Mouse (Mus musculus) heart, embryonic 15.5 days (tissue): ENCODE data around the gene Cavin4. TPM values are rescaled to one million over a fixed set of nuclear protein-coding genes. Genes with fewer than 3 reads are reported as not detected.

Experiments used
- ATAC-seq: fragments of 200-750 bp; cut with Nextera tagmentation; replicated peaks from 2 replicates; pipeline ENCODE4 v1.8.0; 2017; ENCODE audit warnings: low read depth, moderate TSS enrichment; ENCODE audit not compliant: insufficient number of reproducible peaks, insufficient read depth, low FRiP score
- H3K27ac ChIP-seq: fragments of 300-500 bp; sonication (generic); 2 replicates; pipeline ENCODE4 v1.5.1; 2015; ENCODE audit warnings: mild to moderate bottlenecking, inconsistent platforms
- H3K27me3 ChIP-seq: fragments of 300-500 bp; sonication (generic); 2 replicates; pipeline ENCODE4 v1.6.1; 2015; ENCODE audit warnings: inconsistent platforms
- H3K36me3 ChIP-seq: fragments of 300-500 bp; sonication (generic); 2 replicates; pipeline ENCODE4 v1.6.1; 2015; ENCODE audit warnings: mild to moderate bottlenecking, inconsistent platforms
- H3K4me1 ChIP-seq: fragments of 300-500 bp; sonication (generic); replicated peaks from 2 replicates; pipeline ENCODE4 v1.6.1; 2015; ENCODE audit warnings: inconsistent platforms
- H3K4me2 ChIP-seq: fragments of 300-500 bp; sonication (generic); 2 replicates; pipeline ENCODE4 v1.6.1; 2015; ENCODE audit warnings: inconsistent platforms, mild to moderate bottlenecking, moderate library complexity
- H3K4me3 ChIP-seq: fragments of 300-500 bp; sonication (generic); 2 replicates; pipeline ENCODE4 v1.5.1; 2015; ENCODE audit warnings: mild to moderate bottlenecking, inconsistent platforms
- H3K9ac ChIP-seq: fragments of 300-500 bp; sonication (generic); 2 replicates; pipeline ENCODE4 v1.6.1; 2015; ENCODE audit warnings: mild to moderate bottlenecking, inconsistent platforms
- H3K9me3 ChIP-seq: fragments of 300-500 bp; sonication (generic); replicated peaks from 2 replicates; pipeline ENCODE4 v1.6.1; 2016; ENCODE audit warnings: inconsistent platforms
- WGBS: fragments of 180-500 bp; shearing (Covaris S2); methylation state at CpG from one replicate; pipeline ENCODE4 v1.1.7; 2015; ENCODE audit warnings: mixed read lengths; 5-methylcytosine and 5-hydroxymethylcytosine counted together
- polyA plus RNA-seq: library from polyadenylated mRNA; unstranded; fragments of >200 nt; fragmentation: Nextera tagmentation; extraction: Ambion mirVana; gene quantifications from 2 replicates; pipeline ENCODE4 v1.2.1, GENCODE M21; 2015

Cavin4 gene
- polyA plus RNA-seq, 1 experiment from 2014 or later: 17.3 TPM

GRCm38 (mm10) chr4:48638132-48638531 lies 25.2 kb upstream of the Cavin4 start:
- no peak overlapping the region for H3K9ac ChIP-seq
- H3K4me3 ChIP-seq: no peak overlapping the region
- H3K36me3 ChIP-seq: no peaks in the 10 kb centered on the region
- no peak for ATAC-seq
- H3K27ac ChIP-seq: no peak overlapping the region
- H3K4me1 ChIP-seq: peaks cover 13% of the 10 kb centered on the region
- H3K4me2 ChIP-seq: no peak overlapping the region
- H3K27me3 ChIP-seq: no peaks in the 10 kb centered on the region
- WGBS: 64% methylated on average over 10 of the region's 10 CpGs
- no peaks in the 10 kb centered on the region for H3K9me3 ChIP-seq

- Histone ChIP-seq H3K27me3 (no peaks in the 10 kb centered on the region), H3K4me2 (no peak overlapping the region), H3K36me3 (no peaks in the 10 kb centered on the region), H3K27ac (no peak overlapping the region), H3K4me3 (no peak overlapping the region), H3K4me1 (peaks cover 13% of the 10 kb centered on the region), H3K9me3 (no peaks in the 10 kb centered on the region), H3K9ac (no peak overlapping the region)
- WGBS: 91% methylated on average over 17 of the region's 17 CpGs
- ATAC-seq: no peak
Observed at GRCm38 (mm10) chr4:48639503-48639902, 23.8 kb upstream of the Cavin4 start.

DNA sequence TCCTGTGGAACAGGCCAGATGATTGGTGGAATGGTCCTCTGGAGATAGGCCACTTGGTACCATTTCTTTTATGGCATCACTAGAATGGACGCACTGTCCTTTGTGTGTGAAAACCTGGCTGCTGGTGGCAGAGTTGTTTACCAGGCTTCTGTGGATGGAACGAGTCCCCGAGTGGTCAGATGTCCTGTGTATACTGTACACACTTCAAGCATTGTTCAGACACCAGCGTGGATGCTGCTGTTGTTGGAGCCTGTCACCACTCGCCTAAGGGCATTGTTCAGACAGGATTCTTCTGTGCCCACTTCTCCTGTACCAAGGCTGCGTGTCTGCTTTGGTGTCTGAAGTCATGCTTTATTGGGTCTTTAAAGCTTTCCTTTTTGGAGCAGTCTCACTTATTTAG lies 19.5 kb upstream of the Cavin4 start:
- 80% methylated on average over 6 of the region's 6 CpGs for WGBS

DNA sequence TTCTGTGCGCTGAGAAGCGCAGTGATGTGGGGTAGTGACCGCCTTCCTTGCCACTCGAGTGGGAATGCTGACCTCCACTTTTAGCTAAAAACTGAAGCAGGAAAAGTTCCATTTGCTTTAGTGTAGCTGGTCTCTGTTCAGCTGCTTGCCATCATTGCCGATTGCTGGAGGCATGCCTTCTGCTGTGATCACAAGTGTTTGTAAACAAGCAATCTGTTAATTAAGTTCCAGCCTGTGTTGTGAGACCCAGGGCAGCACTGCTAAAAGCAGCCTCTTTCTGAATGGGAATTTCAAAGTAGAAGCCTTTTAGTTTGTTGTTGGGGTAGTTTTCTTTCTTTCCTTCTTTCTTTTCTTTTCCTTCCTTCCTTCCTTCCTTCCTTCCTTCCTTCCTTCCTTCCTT lies 17.2 kb upstream of the Cavin4 start:
- no peaks in the 10 kb centered on the region for H3K9me3 ChIP-seq
- no peak overlapping the region for H3K9ac ChIP-seq
- H3K36me3 ChIP-seq: peaks cover 14% of the 10 kb centered on the region; the same call in 1 of the 2 replicates
- no peaks in the 10 kb centered on the region for H3K4me1 ChIP-seq
- no peaks in the 10 kb centered on the region for H3K27me3 ChIP-seq
- WGBS: 91% methylated on average over 5 of the region's 5 CpGs
- no peak for ATAC-seq
- H3K27ac ChIP-seq: no peak overlapping the region
- no peak overlapping the region for H3K4me2 ChIP-seq
- H3K4me3 ChIP-seq: no peak overlapping the region

More for the DNA sequence above, 19.5 kb upstream of the Cavin4 start:
- Histone ChIP-seq H3K9ac (no peak overlapping the region), H3K27ac (no peak overlapping the region), H3K9me3 (no peaks in the 10 kb centered on the region), H3K36me3 (peaks cover 6% of the 10 kb centered on the region; the same call in 1 of the 2 replicates), H3K4me1 (peaks cover 1% of the 10 kb centered on the region; the same call in 1 of the 2 replicates), H3K4me3 (no peak overlapping the region), H3K4me2 (no peak overlapping the region), H3K27me3 (no peaks in the 10 kb centered on the region)
- no peak for ATAC-seq

DNA sequence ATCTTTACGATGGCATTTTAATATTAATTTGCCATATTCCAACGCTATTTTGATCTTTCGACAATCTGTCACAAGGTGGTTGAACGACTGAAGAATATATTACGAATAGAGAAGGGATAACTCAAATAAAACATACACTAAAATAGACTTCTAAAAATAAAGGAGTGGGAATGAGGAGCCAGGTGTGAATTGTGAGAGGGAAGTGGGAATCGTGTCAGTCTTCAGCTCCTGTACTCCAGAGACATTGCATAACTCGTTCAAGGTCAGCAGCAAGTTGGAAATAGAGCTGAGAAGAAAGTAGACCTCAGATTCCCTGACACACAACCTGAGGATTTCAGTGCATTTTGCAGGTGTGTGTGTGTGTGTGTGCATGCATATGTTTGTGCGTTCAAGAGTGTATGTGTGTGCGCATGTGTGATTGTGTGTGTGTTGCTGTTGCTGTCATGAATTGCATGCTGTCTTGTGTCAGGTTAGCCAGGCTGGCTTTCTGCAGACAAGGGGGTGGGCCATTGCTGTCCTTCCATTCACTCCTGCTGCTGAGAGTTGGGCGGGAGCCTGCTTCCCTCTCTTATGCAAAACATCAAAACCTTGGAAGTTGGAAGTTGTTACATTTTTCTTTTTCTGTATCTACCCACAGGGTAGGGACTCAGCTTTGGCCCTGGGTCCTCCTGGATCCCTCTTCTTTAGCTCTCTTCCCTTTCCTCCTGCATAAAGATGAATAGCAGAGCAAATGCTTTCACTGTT lies 12.5 kb upstream of the Cavin4 start:
- peaks cover 23% of the 10 kb centered on the region; the same call in 1 of the 2 replicates for H3K36me3 ChIP-seq

DNA sequence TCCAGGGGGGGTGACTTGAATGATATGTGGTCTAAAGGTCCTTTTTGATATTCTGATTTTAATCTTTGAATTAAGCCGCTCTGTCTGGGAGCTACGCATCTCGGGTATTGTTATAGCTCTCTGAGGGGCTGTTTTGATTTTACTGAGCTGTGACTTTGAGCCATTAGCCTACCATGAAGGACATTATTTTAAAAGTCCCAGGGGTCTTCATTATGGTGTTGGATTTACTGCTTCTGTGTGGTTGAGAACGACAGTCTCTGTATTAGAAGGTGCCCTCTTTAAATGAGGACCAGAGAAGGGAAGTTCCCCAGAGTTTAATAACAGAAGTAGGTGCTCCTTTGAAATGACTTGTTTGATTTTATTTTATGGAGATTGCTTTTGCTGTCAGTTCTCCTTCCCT lies 9.2 kb upstream of the Cavin4 start:
- 86% methylated on average over 4 of the region's 4 CpGs for WGBS
- Histone ChIP-seq H3K4me3 (no peak overlapping the region), H3K27ac (no peak overlapping the region), H3K4me1 (no peaks in the 10 kb centered on the region), H3K4me2 (no peak overlapping the region), H3K9ac (no peak overlapping the region), H3K27me3 (no peaks in the 10 kb centered on the region), H3K9me3 (no peaks in the 10 kb centered on the region), H3K36me3 (peaks cover 17% of the 10 kb centered on the region; the same call in 1 of the 2 replicates)
- no peak for ATAC-seq

More for the DNA sequence above, 12.5 kb upstream of the Cavin4 start:
- Histone ChIP-seq H3K4me1 (no peaks in the 10 kb centered on the region), H3K27me3 (no peaks in the 10 kb centered on the region), H3K9ac (no peak overlapping the region), H3K9me3 (no peaks in the 10 kb centered on the region), H3K4me2 (no peak overlapping the region), H3K4me3 (no peak overlapping the region), H3K27ac (no peak overlapping the region)
- ATAC-seq: no peak
- WGBS: 85% methylated on average over 10 of the region's 10 CpGs

- Histone ChIP-seq H3K4me2 (no peak overlapping the region), H3K4me1 (no peaks in the 10 kb centered on the region), H3K36me3 (peaks cover 8% of the 10 kb centered on the region; the same call in 1 of the 2 replicates), H3K27ac (no peak overlapping the region), H3K27me3 (no peaks in the 10 kb centered on the region), H3K9me3 (no peaks in the 10 kb centered on the region), H3K4me3 (no peak overlapping the region), H3K9ac (no peak overlapping the region)
- WGBS: 93% methylated on average over 8 of the region's 8 CpGs
- ATAC-seq: no peak
Observed at GRCm38 (mm10) chr4:48656530-48656929, 6.8 kb upstream of the Cavin4 start.

DNA sequence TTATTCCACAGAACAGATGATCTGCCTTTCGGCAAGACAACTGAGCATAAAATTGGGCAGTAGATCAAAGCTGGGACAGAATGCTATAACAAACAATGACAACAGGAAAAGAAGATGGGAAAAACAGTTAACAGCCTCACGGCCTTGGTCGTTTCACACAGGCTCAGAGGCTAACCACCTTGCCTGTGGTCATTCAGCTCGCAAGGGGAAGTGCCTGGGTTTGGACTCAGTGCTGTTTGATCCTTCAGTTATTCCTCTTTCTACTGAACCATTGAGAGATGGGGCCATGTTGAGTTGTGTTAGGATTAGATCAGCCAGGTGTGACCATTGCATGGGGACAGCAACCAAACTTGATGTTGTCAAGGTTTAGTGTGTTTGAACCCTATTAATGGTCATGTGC lies 3.2 kb upstream of the Cavin4 start:
- no peak overlapping the region for H3K27ac ChIP-seq
- H3K4me2 ChIP-seq: no peak overlapping the region
- no peaks in the 10 kb centered on the region for H3K4me1 ChIP-seq
- WGBS: 87% methylated on average over 4 of the region's 4 CpGs
- no peak overlapping the region for H3K4me3 ChIP-seq
- no peak overlapping the region for H3K9ac ChIP-seq
- no peaks in the 10 kb centered on the region; the same call in 1 of the 2 replicates for H3K36me3 ChIP-seq
- H3K9me3 ChIP-seq: no peaks in the 10 kb centered on the region
- no peaks in the 10 kb centered on the region for H3K27me3 ChIP-seq
- ATAC-seq: no peak

GRCm38 (mm10) chr4:48660619-48661575 lies 2.4 kb upstream of the Cavin4 start:
- ATAC-seq: no peak
- H3K4me3 ChIP-seq: no peak overlapping the region
- no peaks in the 10 kb centered on the region for H3K27me3 ChIP-seq
- H3K4me1 ChIP-seq: peaks cover 2% of the 10 kb centered on the region; the same call in 1 of the 2 replicates
- no peak overlapping the region for H3K4me2 ChIP-seq
- no peak overlapping the region for H3K9ac ChIP-seq
- WGBS: 89% methylated on average over 7 of the region's 7 CpGs
- H3K36me3 ChIP-seq: no peaks in the 10 kb centered on the region; the same call in 1 of the 2 replicates
- no peaks in the 10 kb centered on the region for H3K9me3 ChIP-seq
- H3K27ac ChIP-seq: no peak overlapping the region

DNA sequence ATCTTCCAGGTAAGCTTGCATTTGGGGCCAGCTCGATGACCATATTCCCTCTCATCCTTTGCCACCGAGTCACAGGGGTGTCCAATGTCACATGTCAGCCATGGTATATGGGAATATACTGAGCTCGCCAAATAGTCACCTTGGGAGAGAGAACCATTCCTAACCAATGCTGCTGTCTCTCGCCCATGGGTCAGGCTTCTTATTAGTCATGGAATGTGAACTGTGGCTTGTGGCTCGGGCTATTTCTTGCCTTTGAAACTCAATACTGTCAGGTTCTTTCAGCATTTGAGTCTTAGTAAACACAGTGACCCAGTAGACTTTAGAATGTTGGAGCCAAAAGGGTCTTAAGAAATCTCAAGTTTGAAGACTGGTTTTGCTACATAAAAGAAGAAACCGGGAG lies 707 bp downstream of the Cavin4 start:
- ATAC-seq: no peak
- peak overlapping the region; percentile 29 for H3K4me3 ChIP-seq
- WGBS: 87% methylated on average over 6 of the region's 6 CpGs

DNA sequence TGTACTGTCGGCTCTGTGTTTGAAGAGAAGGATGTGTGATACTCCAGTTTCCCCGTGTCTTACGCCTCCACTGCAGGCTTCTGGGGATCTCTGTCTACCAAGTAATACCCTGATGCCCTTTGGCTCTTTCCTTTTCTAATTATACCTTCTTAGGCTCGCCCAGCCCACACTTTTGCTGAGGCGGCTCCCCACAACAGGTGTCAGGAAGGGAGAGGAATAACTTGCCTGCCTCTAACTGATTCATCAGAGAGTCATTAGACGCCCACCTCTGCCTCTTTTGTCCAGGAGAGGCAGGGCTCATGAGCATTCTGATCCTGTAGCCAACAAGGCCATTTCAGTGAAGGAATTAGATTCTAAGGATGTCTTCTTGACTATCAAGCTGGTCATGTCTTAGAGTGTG lies 4.0 kb downstream of the Cavin4 start:
- Histone ChIP-seq H3K27ac (no peak overlapping the region), H3K36me3 (peaks cover 2% of the 10 kb centered on the region; the same call in 1 of the 2 replicates), H3K4me3 (no peak overlapping the region), H3K4me1 (peaks cover 11% of the 10 kb centered on the region; the same call in 1 of the 2 replicates), H3K4me2 (no peak overlapping the region), H3K27me3 (no peaks in the 10 kb centered on the region), H3K9ac (no peak overlapping the region), H3K9me3 (no peaks in the 10 kb centered on the region)
- WGBS: 82% methylated on average over 6 of the region's 6 CpGs
- no peak for ATAC-seq

More for the DNA sequence above, 707 bp downstream of the Cavin4 start:
- no peak overlapping the region for H3K9ac ChIP-seq
- H3K27ac ChIP-seq: peak overlapping the region; percentile 80; the same call in 1 of the 2 replicates
- H3K4me1 ChIP-seq: peaks cover 11% of the 10 kb centered on the region; the same call in 1 of the 2 replicates
- H3K27me3 ChIP-seq: no peaks in the 10 kb centered on the region
- H3K4me2 ChIP-seq: peak overlapping the region; percentile 43
- H3K9me3 ChIP-seq: no peaks in the 10 kb centered on the region
- no peaks in the 10 kb centered on the region; the same call in 1 of the 2 replicates for H3K36me3 ChIP-seq
